Mouse (Mus musculus) heart, postnatal 14 days (tissue): ENCODE measurements around the gene Gm5269. TPM values are rescaled to one million over a fixed set of nuclear protein-coding genes. Genes with fewer than 3 reads are reported as not detected.

Experiments
- total RNA-seq, 2 experiments: library from RNA; stranded (reverse); gene quantifications; 2 replicates each; pipeline ENCODE4 v1.2.3; 2021

Gene Gm5269
- total RNA-seq, 2 experiments from 2014 or later, result not detected

Other genes with a start within 250 kb of the Gm5269 start
- 10 to 100 TPM; 15.0 to 20.8 TPM for gene Wdr75, start 95.1 kb downstream of the Gm5269 start, total RNA-seq
- gene Slc40a1, start 36.2 kb upstream of the Gm5269 start, total RNA-seq, result 10 to 100 TPM; 14.9 to 17.3 TPM
- gene Dnah7b, start 176.0 kb upstream of the Gm5269 start, total RNA-seq, result under 1 TPM; 0.73 to 0.79 TPM